Mouse (Mus musculus): Measurements from ENCODE around the gene Lepr.

GRCm38 (mm10) chr4:101711100-101711499, 6.1 kb upstream of the Lepr start:
- no peak for TF ChIP-seq CTCF (IDR thresholded peaks at IDR 0.05; ENCODE audit: low read depth)
- TF ChIP-seq EP300 (IDR thresholded peaks at IDR 0.05; ENCODE audit: low read depth) = no peak

Measured in heart, postnatal 0 days (tissue).